ENCODE assay signal across 25 mouse cellular contexts in the genomic region with DNA sequence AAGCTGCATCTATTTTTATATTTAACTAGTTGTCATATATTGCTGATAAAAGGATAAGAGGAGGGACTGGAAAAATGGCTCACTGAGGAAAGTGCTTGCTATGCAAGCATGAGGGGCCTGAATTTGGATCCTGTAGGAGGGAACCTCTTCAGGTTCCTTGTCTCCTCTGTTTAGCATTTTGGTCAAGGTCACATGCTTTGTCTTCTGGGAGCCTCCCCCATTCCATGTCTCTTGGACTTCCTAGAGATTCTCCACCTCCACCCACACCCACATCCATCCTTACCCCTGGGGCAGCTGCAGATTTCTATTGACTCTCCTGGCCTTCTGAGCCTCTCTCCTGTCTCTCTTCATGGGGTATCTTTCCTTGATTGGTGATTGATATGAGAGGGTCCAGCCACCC.
"Had no signal": no experiment of that assay in that cellular context is flagged by ENCODE, and none has a peak within 500 bp of the region (broad histone marks: within the 10 kb centered on the region; RNA-seq: fewer than 3 reads in every experiment).

No protein-coding gene starts in this region.

- H3K9ac ChIP-seq: hindbrain, embryonic 13.5 days; intestine, embryonic 15.5 days; limb, embryonic 13.5 days; limb, embryonic 15.5 days; liver, embryonic 12.5 days; liver, embryonic 14.5 days had no signal

- ATAC-seq: hindbrain, embryonic 16.5 days; inflammation-experienced regulatory T-cells, adult 6 months; intestine, embryonic 15.5 days; intestine, postnatal 0 days; liver, embryonic 12.5 days had no signal

- H3K4me3 ChIP-seq: gastrocnemius, adult 2 months; heart, adult 2 months; hindbrain, embryonic 10.5 days; hindbrain, embryonic 13.5 days; intestine, embryonic 15.5 days; layer of hippocampus, adult 2 months; limb, embryonic 13.5 days; limb, embryonic 15.5 days; liver, embryonic 12.5 days had no signal

- H3K9me3 ChIP-seq: hindbrain, embryonic 10.5 days; hindbrain, embryonic 13.5 days; intestine, embryonic 15.5 days; limb, embryonic 13.5 days; limb, embryonic 15.5 days; liver, embryonic 12.5 days had no signal

- DNase-seq: gastrocnemius, adult 2 months; gastrocnemius, postnatal 10 days; gastrocnemius, postnatal 25 days; heart, adult 2 months; heart, postnatal 10 days; heart, postnatal 4 days; kidney, adult 18-20 months; kidney, adult 8-10 months; kidney, postnatal 10 days; kidney, postnatal 25 days; kidney, postnatal 4 days; layer of hippocampus, postnatal 36 days; left cerebral cortex, postnatal 4 days had no signal

- H3K27ac ChIP-seq: gastrocnemius, adult 2 months; heart, adult 2 months; hindbrain, embryonic 10.5 days; hindbrain, embryonic 13.5 days; intestine, embryonic 15.5 days; layer of hippocampus, adult 2 months; limb, embryonic 13.5 days; limb, embryonic 15.5 days; liver, embryonic 12.5 days; liver, embryonic 14.5 days had no signal

- H3K27me3 ChIP-seq: hindbrain, embryonic 13.5 days; intestine, embryonic 15.5 days; limb, embryonic 13.5 days; limb, embryonic 15.5 days; liver, embryonic 12.5 days had no signal

- H3K4me2 ChIP-seq: heart, embryonic 11.5 days; hindbrain, embryonic 13.5 days; intestine, embryonic 15.5 days; limb, embryonic 13.5 days; limb, embryonic 15.5 days; liver, embryonic 12.5 days had no signal

- H3K36me3 ChIP-seq: hindbrain, embryonic 10.5 days; hindbrain, embryonic 13.5 days; intestine, embryonic 15.5 days; limb, embryonic 13.5 days; limb, embryonic 15.5 days; liver, embryonic 12.5 days had no signal
